Mouse (Mus musculus) retina, postnatal 1 day (tissue): Measurements from ENCODE around the gene Phactr4.

Experiments used
- DNase-seq: peaks from one replicate; pipeline ENCODE4 v3.0.0-alpha.2; 2012

Gene Phactr4

DNA sequence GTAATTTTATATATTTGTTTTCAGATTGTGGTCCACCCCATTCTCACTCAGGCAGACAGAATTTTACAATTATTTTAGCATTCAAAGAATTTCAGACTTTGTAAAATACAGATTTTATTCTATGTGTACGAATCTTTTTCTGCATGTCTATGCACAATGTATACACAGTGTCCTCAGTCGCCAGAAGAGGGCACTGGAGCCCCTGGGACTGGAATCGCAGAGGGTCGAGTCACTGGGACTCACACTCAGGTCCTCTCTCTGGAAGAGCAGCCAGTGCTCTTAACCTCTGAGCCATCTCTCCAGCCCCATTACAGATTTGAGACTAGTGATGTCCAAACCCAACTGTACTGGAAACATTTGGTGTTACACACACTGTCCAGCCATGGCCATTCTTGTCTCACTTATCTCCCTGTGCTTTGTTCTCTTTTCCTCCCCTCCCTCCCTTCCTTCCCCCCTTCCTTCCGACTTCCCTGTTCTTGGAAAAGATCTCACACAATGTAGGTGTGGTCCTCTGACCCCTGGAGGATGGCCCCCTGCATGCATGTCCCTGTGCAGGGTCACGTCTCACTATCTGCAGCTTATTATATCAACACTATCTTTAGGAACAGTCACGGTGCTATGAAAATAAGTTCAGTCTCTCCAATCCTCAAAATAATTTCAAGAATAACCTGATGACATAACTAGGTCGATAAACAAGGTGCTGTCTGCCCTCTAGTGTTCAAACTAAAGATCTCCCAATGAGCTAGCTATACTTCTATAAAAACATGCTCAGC is 10.8 kb downstream of the Phactr4 start:
- peak; percentile 54 for DNase-seq

GRCm38 (mm10) chr4:132409587-132410229 is 12.6 kb downstream of the Phactr4 start:
- DNase-seq = no peak

GRCm38 (mm10) chr4:132406393-132407189 is 15.7 kb downstream of the Phactr4 start:
- DNase-seq = no peak

DNA sequence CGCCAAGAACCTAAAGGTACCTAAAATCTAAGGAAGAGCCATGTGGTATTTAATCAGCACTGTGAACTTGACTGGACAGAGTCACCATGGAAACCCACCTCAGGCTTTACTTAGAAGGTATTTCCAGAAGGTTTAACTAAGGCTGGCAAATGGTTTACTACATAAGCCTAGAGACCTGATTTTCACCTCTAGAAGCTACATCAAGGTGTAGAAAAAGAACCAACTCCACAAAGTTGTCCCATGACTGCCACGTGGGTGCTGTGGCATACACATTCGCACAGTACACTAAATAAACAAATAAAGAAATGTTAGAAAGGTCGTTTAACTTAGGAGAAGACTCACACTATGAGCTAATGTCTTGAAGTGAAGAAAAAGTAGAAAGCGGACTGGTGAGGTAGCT is 17.7 kb downstream of the Phactr4 start:
- no peak for DNase-seq

GRCm38 (mm10) chr4:132403063-132403660 is 19.1 kb downstream of the Phactr4 start:
- no peak for DNase-seq

DNA sequence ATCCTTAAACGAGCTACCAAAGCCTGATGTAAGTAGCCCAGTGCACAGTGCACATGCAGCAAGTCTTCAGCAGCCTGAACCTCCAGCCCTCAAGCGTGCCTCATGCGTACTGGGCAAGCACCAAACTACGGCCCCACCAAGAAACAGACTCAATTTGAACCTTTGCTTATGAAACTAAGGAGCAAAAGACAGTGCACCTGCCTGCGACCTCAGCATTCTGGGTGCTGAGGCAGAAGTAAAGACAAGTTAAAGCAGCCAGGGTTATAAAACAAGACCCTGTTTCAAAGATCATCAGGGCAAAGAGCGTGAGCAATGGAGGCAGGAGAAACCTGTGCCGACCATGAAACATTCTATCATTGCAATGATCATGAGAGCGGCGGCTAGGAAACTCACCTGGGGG is 21.3 kb downstream of the Phactr4 start:
- no peak for DNase-seq

GRCm38 (mm10) chr4:132398863-132399262 is 23.4 kb downstream of the Phactr4 start:
- no peak for DNase-seq

DNA sequence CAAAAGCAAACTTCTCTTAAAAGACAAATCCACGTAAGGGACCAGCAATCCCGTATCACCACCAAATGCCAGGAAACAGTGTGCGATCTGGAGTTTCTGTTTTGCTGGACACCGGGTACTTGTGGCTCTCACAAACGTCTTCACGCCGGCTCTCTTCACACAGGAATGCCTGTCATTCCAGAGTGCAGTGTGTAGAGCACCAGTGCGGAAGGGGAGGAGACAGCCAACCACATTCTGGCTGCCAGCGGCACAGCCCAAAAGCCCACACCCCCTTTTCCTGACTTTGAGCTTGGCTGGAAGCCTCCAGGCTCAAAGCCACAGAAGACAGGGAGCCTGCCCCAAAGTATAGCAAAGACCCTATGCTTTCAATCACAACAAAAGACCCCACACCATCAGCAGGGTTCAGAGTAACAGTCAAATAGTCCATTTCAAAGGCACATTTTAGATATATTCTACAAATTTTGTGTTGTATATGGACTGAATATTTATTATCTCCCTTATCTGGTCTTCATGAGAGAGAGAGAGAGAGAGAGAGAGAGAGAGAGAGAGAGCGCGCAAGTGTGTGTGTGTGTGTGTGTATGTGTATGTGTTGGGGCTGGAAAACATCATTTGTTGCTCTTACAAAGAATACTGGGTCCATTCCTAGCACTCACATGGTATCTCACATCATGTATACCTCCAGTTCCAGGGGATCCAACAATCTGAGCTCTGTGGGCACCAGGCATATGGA is 24.1 kb downstream of the Phactr4 start:
- DNase-seq = peak; percentile 57

- DNase-seq = no peak
Observed at GRCm38 (mm10) chr4:132397120-132397519, 25.2 kb downstream of the Phactr4 start.

GRCm38 (mm10) chr4:132396251-132396650 is 26.0 kb downstream of the Phactr4 start:
- DNase-seq = no peak

DNA sequence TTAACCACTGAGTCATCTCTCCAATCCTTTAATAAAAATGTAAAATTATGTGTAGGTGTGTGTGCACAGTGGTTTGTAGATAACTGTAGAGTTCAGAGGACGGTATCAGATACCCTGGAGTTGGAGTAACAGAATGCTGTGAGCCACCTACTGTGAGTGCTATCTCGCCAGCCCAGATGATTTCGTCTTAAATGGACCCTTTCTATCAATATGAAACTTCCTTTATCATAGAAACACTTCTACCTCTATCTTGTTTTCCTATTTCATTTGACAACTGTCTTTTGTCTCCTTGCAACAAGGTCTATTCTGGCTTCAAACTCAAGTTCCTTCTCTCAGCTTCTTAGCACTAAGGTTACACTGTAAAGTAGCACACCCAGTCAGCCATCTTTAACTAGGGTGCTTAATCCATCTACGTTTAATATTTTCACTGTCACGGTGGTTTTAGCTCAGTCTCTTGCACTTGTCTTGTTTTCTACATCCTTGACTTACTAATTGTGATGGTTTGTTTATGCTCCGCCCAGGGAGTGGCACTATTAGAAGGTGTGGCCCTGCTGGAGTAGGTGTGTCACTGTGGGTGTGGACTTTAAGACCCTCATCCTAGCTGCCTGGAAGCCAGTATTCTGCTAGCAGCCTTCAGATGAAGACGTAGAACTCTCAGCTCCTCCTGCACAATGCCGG is 31.1 kb downstream of the Phactr4 start:
- DNase-seq = no peak

GRCm38 (mm10) chr4:132389302-132389701 is 33.0 kb downstream of the Phactr4 start:
- no peak for DNase-seq

GRCm38 (mm10) chr4:132387617-132388016 is 34.7 kb downstream of the Phactr4 start:
- DNase-seq = no peak

- no peak for DNase-seq
Observed at GRCm38 (mm10) chr4:132386846-132387245, 35.4 kb downstream of the Phactr4 start.

DNA sequence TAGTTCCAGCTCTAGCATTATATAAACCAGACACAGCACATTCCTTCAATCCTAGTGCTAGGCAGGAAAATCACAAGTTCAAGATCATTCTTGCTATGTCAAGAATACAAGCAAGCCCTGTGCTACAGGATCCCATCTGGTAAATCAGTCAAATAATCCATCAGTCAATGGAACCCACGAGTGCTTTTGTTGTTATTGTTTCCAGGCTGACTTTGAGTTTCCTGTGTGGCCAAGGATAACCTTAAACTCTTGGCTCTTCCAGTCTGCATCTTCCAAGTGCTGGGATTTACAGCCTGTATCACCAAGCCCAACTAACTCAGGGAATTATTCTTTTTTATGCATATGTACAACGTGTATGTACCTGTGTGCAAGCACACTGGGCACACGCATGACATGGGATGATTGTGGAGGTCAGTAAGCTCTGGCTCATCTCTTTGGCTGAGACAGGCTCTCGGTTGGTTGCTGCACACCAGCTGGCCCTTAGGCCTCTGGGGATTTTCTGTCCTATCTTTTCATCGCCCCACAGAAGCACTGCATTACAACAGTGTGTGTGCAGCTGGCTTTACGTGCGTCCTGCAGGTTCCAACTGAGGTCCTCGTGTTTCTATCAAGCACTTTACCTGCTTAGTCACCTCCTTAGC is 36.4 kb downstream of the Phactr4 start:
- DNase-seq = no peak

DNA sequence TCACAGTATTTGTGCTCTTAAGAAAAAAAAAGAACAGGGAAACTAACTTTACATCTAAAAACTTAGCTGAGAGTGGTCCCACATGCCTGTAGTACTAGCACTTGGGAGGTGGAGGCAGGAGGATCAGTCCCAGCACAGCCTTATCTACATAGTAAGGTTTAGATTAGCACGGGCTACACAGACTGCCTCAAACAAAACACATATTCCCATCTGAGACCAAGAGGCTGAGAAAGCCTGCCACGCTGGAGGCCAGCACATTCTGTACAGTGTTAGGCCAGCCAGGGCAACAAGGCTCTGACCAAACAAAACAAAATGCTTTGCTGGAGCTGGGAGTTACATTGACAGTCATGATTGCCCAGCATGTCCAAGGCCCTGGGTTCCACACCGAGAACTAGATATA is 38.8 kb downstream of the Phactr4 start:
- DNase-seq = no peak

DNA sequence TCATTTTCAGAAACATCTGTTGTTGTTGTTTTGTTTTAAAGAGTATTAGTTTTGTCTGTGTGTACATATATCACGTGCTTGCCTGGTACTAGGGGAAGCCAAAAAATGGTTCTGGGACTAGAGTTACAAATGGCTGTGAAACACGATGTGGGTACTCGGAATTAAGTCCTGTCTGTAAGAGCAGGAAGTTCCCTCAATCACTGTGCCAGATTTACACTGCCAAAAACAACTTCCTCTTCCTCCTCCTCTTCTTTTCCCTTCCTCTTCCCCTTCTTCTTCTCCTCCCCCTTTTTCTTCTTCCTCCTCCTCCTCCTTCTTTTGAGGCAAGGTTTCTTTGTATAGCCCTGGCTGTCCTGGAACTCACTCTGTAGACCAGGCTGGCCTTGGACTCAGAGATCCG is 40.0 kb downstream of the Phactr4 start:
- DNase-seq = no peak

DNA sequence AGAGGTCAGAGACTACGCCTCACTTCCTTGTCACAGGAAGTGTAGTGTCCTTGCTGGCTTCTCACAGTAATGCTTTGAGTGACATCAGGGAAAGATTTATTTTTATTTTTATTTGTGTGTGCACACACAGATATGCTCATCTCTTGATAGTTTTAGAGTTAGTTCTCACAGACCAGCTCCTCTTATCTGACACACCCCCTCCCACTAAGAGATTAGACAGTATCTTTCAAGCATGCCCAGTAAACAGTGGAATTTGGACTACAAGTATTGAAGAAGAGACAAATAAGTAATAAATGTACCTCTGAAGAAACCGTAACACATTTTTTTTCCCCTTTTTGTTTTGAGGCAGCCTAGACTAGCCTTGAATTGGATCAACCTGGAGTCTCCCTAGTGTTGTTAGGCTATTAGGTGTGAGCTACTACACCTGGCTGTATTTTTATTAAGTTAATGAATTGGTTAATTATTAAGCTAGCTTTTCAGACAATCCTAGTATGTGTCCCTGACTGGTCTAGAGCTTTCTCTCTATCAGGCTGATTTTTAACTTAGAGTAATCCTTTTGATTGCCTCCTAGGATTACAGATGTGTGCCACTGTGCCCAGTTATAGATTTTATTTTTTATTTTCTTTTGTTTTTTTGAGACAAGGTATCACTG is 41.2 kb downstream of the Phactr4 start:
- no peak for DNase-seq

DNA sequence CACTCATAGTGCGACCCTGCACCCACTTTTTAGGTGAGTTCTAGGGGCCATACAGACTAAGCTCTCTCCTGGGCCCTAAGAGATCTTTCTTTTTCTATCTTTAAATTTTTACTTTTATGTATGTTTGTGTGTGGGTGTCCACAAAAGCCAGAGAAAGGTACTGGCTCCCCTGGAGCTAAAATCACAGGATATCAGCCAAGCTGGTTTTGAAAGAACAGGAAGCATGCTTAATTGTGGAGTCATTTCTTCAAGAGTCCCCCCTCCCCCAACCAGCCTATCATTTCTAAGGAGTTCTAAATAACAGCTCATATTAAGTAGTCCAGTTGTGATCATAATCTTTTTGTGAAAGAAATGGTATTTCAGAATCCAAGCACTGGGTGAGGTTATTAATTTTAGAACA is 48.5 kb downstream of the Phactr4 start:
- DNase-seq = no peak

- DNase-seq = no peak
Observed at GRCm38 (mm10) chr4:132369953-132370750, 52.1 kb downstream of the Phactr4 start.
